Mouse (Mus musculus) layer of hippocampus, adult 18-20 months (tissue): ENCODE results near the gene Dnah12. TPM values are rescaled to one million over a fixed set of nuclear protein-coding genes. Genes with fewer than 3 reads are reported as not detected.
"Not testable (repeated sequence)": the region's sequence is repeated elsewhere in the genome, so short reads cannot be mapped to it uniquely, and the experiment has no call there.

Source experiments
- DNase-seq, 2 experiments: peaks; one replicate each; pipeline ENCODE4 v3.0.0; 2022; ENCODE audit warnings: low spot score in 2 of 2
- total RNA-seq, 2 experiments: library from RNA; stranded (reverse); gene quantifications; 2 replicates each; pipeline ENCODE4 v1.2.3; 2021

Gene Dnah12
- total RNA-seq, 2 experiments from 2014 or later: 0.20 to 0.92 TPM

- DNase-seq: not testable (repeated sequence)
Measured at GRCm38 (mm10) chr14:26705246-26705645, 12.2 kb downstream of the Dnah12 start.

DNA sequence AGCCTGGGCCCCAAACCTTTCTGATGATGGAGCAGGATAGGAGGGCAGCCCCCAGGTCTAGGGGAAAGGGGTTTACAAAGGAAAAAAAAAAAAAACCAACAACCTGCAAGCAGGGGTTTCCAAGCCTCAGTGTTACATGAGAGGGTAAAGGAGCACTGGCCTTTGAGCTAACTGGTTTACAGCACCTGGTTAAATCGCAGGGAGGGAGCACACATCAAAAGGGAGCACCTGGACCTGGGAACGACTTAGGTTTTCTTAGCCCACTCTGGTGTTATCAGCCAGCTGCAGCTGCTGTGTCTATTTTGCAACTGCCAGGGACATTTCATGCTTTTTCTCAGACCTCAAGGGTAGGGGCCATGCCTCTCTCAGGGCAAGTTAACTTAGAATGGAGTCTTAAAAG, 26.6 kb downstream of the Dnah12 start:
- not testable (repeated sequence) for DNase-seq

GRCm38 (mm10) chr14:26724898-26725297, 31.8 kb downstream of the Dnah12 start:
- DNase-seq: no peak

- DNase-seq: no peak
Measured at GRCm38 (mm10) chr14:26758566-26758965, 65.5 kb downstream of the Dnah12 start.

DNA sequence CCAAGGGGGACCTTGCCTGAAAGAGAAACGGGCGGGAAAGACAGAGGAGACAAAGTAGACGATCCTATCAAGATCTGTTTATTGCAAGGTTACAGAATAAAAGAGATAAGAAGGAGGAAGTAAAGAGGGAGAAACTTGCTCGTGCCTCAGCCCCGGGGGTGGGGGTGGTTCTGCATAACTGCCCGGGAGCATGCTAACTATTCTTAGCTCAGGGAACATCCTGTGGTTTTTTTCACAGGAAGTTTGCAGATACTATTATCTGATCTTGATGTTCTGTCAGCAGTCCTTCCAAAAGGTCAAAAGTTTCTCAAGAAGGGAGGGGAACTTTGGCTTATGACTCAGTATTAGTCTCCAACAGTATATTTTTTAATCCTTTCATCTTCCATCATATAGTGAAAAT, 71.8 kb downstream of the Dnah12 start:
- DNase-seq: no peak

DNA sequence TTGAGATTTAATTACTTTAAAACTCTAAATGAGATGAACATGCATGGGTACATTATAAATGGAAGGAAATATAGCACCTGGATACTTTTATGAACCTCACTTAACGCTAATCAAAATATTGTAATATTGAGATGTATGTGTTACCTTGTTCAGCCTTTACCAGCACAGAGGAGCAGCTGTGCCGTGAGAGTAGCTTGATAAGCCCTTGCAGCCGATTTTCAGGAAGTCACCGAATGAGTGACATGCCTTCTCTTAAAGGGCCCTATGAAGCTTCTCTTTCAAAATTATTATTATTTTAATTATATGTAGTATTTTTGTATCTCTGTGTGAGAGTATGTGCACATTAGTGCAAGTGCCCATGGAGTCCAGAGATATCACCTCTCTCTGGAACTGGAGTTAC, 75.1 kb downstream of the Dnah12 start:
- no peak for DNase-seq

GRCm38 (mm10) chr14:26773536-26773935, 80.5 kb downstream of the Dnah12 start:
- no peak for DNase-seq

- no peak for DNase-seq
Measured at GRCm38 (mm10) chr14:26783731-26784130, 90.7 kb downstream of the Dnah12 start.

GRCm38 (mm10) chr14:26785695-26786094, 92.6 kb downstream of the Dnah12 start:
- peak in 1 of 2 experiments; percentile 11 for DNase-seq

DNA sequence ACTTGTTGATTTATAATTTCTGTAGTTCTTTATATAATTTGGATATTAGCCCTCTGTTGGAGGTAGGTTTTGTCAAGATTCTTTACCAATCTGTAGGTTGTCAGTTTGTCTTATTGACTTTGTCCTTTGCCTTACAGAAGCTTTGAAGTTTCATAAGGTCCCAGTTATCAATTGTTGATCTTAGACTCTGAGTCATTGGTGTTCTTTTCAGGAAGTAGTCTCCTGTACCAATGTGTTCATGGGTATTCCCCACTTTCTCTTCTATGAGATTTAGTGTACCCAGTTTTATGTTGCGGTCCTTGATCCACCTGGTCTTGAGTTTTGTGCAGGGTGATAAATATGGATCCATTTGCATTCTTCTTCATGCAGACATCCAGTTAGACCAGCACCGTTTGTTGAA, 101.4 kb downstream of the Dnah12 start:
- DNase-seq: no peak

DNA sequence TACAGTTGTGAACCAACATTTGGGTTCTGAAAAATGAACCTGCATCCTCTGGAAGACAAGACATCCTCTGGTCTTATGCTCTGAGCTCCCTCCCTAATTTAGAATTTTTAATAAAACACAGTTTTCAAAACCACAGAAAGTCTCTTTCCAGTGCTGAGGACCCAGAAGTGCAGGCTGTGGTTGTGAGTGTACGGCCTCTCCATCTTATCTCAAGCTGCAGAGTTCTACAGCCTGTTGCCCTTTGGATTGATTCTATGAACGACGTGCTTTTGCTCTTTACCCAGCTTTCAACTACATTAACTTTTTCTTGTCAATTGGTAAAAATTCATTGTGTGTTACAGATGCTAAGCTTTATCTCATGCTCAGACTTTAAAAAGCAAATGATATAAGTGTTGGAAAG, 105.3 kb downstream of the Dnah12 start:
- DNase-seq: no peak

GRCm38 (mm10) chr14:26799286-26799685, 106.2 kb downstream of the Dnah12 start:
- DNase-seq: no peak

DNA sequence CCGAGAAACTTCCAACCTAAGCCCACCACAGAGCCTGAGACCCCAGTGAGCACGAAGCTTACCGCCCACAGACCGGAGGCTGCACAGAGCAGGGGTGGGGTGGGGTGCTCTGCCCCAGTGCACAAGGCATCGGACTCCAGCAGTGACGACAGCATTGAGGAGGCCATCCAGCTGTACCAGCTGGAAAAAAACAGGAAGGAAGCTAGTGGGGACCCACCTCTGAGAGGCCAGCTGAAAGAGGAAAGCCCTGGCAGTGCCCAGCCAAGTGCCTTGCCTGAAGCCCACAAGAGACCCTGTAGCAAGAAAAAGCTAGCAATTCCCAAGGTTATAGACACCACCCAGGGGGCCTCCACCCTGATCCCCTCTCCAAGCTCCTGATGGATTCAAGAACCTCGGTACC, 112.4 kb downstream of the Dnah12 start:
- DNase-seq: no peak

DNA sequence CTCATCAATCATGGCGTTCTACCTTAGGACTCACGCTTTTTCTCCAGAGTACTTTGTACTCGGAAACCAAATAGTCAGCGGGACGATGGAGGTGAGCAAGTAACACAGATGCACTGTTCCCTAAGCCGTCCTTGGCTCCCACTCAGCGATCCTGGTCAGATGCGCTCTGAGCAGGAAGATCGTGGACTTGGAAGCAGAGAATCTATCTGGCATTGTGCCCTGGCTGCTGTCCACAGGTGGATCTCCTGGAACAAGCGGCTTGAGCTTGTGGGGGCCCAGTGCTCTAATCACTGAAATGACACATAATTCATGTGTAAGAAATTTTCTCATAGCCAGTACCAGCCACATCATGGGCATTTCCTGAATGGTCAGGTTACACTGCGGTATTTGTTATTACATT, 119.7 kb downstream of the Dnah12 start:
- DNase-seq: no peak

GRCm38 (mm10) chr14:26813871-26814270, 120.8 kb downstream of the Dnah12 start:
- DNase-seq: no peak

- DNase-seq: no peak
Measured at GRCm38 (mm10) chr14:26814908-26815307, 121.8 kb downstream of the Dnah12 start.

- DNase-seq: no peak
Measured at GRCm38 (mm10) chr14:26816785-26817184, 123.7 kb downstream of the Dnah12 start.

DNA sequence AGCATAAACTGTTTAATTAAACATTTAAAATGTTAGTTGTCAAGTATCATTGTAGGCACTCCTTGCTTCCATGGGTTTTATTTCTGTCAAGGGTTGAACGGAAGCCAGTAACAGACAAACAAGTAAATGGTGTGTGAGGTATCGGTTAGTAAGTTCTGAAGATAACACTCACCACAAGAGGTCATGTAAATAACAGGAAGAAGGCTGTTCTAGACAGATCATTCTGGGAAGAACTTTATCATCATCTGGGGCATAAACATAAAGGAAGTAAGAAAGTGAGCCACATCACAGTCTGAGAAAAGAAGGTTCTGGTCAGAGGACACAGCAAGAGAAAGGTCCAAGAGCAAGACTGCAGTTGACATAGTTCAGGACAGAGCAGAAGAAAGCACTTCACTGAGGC, 132.9 kb downstream of the Dnah12 start:
- DNase-seq: no peak

GRCm38 (mm10) chr14:26853053-26853452, 160.0 kb downstream of the Dnah12 start:
- DNase-seq: no peak

DNA sequence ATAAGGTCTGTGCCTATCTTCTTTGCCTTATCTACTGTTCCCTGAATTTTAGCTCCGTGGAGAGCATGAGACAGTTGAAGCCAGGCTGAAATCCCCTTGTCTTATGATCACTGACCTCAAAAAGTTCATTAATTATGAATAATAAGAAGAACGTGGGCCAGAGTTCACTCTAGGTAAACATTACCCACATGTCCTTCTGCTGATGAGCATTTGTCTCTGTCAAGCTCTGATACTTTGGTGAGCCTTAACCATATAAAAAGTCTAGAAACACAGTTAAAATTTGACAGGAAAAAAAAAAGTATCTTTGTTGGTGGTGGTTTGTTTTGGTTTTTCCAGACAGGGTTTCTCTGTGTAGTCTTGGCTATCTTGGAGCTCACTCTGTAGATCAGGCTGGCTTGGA, 161.0 kb downstream of the Dnah12 start:
- no peak for DNase-seq

- no peak for DNase-seq
Measured at GRCm38 (mm10) chr14:26858364-26858763, 165.3 kb downstream of the Dnah12 start.

DNA sequence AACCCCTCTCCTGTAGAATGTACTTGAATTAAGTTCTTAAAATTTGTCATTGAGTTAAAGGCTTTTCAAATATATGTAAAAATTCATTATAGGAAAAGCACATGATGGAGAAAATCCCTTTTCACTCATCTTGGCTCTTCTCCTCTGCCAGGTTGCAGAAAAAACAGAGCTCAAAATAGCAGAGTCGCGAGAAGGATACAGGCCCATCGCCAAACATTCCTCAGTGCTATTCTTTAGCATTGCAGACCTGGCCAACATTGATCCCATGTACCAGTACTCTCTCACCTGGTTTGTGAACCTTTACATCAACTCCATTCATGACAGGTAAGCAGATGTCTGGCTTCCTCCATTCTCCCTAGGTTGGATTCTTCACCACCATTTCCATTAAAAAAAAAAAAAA, 165.9 kb downstream of the Dnah12 start:
- DNase-seq: no peak

- no peak for DNase-seq
Measured at GRCm38 (mm10) chr14:26867356-26867755, 174.3 kb downstream of the Dnah12 start.

DNA sequence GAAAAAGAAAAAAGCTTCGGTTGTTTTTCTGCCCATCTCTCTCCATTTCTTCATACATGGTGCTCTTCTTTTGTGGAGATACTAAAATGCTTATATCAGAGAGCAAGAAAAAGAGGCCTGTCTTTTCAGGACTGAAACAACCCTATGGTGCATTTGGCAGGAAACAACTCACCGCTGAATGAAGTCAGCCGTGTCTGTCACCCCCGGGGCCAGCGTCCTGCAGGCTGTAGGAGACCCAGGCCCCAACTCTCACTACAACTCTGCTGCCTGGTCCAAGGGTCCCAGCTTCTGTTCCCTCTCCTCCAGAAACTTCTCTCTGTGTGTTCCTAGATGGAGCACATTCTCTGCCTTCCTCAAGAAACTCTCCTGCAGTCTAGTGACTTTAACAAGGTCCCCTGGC, 175.2 kb downstream of the Dnah12 start:
- no peak for DNase-seq
